Mouse (Mus musculus) embryonic facial prominence, embryonic 10.5 days (tissue): ENCODE measurements around the gene Ift81. TPM values are rescaled to one million over a fixed set of nuclear protein-coding genes. Genes with fewer than 3 reads are reported as not detected.
A peak's percentile ranks its signal among the peaks of the same experiment; 100 is the strongest.

Experiments
- DNase-seq: peaks from one replicate; pipeline ENCODE4 v3.0.0-alpha.2; 2017; ENCODE audit warnings: low spot score
- H3K27ac ChIP-seq: fragments of 300-500 bp; sonication (generic); replicated peaks from 2 replicates; pipeline ENCODE4 v1.5.1; 2016; ENCODE audit warnings: mild to moderate bottlenecking
- H3K27me3 ChIP-seq: fragments of 300-500 bp; sonication (generic); replicated peaks from 2 replicates; pipeline ENCODE4 v1.6.1; 2016; ENCODE audit warnings: low read depth, mild to moderate bottlenecking; ENCODE audit not compliant: poor library complexity, severe bottlenecking
- H3K36me3 ChIP-seq: fragments of 300-500 bp; sonication (generic); replicated peaks from 2 replicates; pipeline ENCODE4 v1.6.1; 2016; ENCODE audit warnings: mild to moderate bottlenecking, moderate library complexity
- H3K4me1 ChIP-seq: fragments of 300-500 bp; sonication (generic); 2 replicates; pipeline ENCODE4 v1.6.1; 2016
- H3K4me3 ChIP-seq: fragments of 300-500 bp; sonication (generic); 2 replicates; pipeline ENCODE4 v1.5.1; 2016; ENCODE audit warnings: mild to moderate bottlenecking, moderate library complexity
- H3K9me3 ChIP-seq: fragments of 300-500 bp; sonication (generic); 2 replicates; pipeline ENCODE4 v1.6.1; 2016; ENCODE audit warnings: mild to moderate bottlenecking
- WGBS: fragments of 180-500 bp; shearing (Covaris S2); methylation state at CpG from one replicate; pipeline ENCODE4 v1.1.7; 2016; 5-methylcytosine and 5-hydroxymethylcytosine counted together
- polyA plus RNA-seq: library from polyadenylated mRNA; unstranded; fragments of >200 nt; fragmentation: Nextera tagmentation; extraction: Ambion mirVana; gene quantifications from 2 replicates; pipeline ENCODE4 v1.2.1, GENCODE M21; 2016

Ift81 gene
- polyA plus RNA-seq, 1 experiment from 2014 or later = 50.2 TPM

GRCm38 (mm10) chr5:122622526-122622925 lies 8.2 kb upstream of the Ift81 start:
- peaks cover 40% of the 10 kb centered on the region for H3K4me1 ChIP-seq
- no peaks in the 10 kb centered on the region for H3K36me3 ChIP-seq
- WGBS = 89% methylated on average over 5 of the region's 5 CpGs
- H3K27ac ChIP-seq = peak overlapping the region; percentile 94
- no peaks in the 10 kb centered on the region for H3K27me3 ChIP-seq
- no peak for DNase-seq
- H3K9me3 ChIP-seq = no peaks in the 10 kb centered on the region
- H3K4me3 ChIP-seq = no peak overlapping the region

DNA sequence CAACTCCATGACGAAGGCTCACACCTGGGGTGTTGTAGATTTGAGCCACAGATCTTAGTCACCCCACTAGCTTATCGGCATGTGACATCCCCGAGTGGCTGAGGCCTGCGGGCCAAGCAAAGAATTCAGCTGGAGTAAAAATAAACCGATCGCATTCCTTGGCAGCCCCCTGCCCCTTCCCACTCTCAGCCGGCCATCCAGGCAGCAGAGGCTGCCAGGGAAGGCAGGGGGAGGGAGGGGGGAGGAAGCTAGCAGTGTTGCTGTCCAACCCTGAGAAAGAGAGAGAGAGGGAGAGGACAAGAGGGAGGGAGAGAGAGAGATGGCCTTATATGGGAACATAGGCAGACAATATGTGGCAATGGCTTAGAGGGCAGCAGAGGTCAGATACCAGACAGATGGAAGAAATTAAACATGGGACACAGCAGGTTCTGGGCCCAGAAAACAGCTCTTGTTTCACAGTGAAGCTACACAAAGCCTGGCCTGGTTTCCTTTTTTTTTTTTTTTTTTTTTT lies 7.1 kb upstream of the Ift81 start:
- no peaks in the 10 kb centered on the region for H3K9me3 ChIP-seq
- 16% methylated on average over 7 of the region's 7 CpGs for WGBS
- H3K27me3 ChIP-seq = no peaks in the 10 kb centered on the region
- H3K36me3 ChIP-seq = no peaks in the 10 kb centered on the region
- peak; percentile 89 for DNase-seq
- peaks cover 40% of the 10 kb centered on the region for H3K4me1 ChIP-seq
- peak overlapping the region; percentile 8; the same call in 1 of the 2 replicates for H3K4me3 ChIP-seq
- peak overlapping the region; percentile 94 for H3K27ac ChIP-seq

DNA sequence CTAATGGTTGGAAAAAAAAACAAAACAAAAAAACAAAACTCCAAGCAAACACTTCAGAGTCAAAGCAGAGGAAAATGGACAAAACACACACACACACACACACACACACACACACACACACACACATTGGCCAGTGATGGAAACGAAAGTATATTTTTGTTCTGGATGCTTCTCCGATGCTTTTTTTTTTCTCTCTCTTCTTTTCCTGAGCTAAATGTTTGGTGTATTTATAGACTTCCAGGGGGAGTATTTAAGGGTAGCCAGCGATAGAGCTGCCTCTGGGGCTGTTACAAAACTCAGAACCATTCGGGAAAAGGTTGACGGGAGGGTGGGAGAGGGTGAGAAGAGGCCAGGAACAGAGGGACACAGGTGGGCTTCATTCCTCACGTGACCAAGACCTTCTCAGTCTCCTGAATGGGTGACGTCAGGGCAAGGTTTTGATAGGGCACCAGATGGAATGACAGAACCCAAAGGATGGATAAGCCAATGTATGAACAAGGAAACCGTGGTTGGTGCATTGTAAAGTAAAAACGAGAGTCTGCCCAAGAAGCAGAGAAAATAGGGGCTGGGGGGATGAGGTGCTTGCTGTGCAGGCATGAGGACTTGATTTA lies 5.5 kb upstream of the Ift81 start:
- 0 out of 2 replicates have a peak overlapping the region, but pooled peaks have one; percentile 2 for H3K27ac ChIP-seq
- no peaks in the 10 kb centered on the region for H3K36me3 ChIP-seq
- H3K4me3 ChIP-seq = no peak overlapping the region
- WGBS = 88% methylated on average over 9 of the region's 9 CpGs
- peaks cover 43% of the 10 kb centered on the region for H3K4me1 ChIP-seq
- no peaks in the 10 kb centered on the region for H3K27me3 ChIP-seq
- DNase-seq = no peak
- H3K9me3 ChIP-seq = no peaks in the 10 kb centered on the region

- Histone ChIP-seq H3K36me3 (no peaks in the 10 kb centered on the region), H3K27me3 (no peaks in the 10 kb centered on the region), H3K9me3 (no peaks in the 10 kb centered on the region), H3K4me3 (no peak overlapping the region), H3K4me1 (peaks cover 47% of the 10 kb centered on the region), H3K27ac (no peak overlapping the region)
- no peak for DNase-seq
- WGBS = 74% methylated on average over 5 of the region's 5 CpGs
Measured at GRCm38 (mm10) chr5:122617718-122618117, 3.4 kb upstream of the Ift81 start.

GRCm38 (mm10) chr5:122611651-122612050 lies 2.7 kb downstream of the Ift81 start:
- no peaks in the 10 kb centered on the region for H3K9me3 ChIP-seq
- no peaks in the 10 kb centered on the region for H3K27me3 ChIP-seq
- H3K4me1 ChIP-seq = peaks cover 30% of the 10 kb centered on the region
- peak; percentile 38 for DNase-seq
- peaks cover 36% of the 10 kb centered on the region for H3K36me3 ChIP-seq
- H3K27ac ChIP-seq = peak overlapping the region; percentile 75
- H3K4me3 ChIP-seq = peak overlapping the region; percentile 0; the same call in 1 of the 2 replicates
- 41% methylated on average over 5 of the region's 5 CpGs for WGBS

DNA sequence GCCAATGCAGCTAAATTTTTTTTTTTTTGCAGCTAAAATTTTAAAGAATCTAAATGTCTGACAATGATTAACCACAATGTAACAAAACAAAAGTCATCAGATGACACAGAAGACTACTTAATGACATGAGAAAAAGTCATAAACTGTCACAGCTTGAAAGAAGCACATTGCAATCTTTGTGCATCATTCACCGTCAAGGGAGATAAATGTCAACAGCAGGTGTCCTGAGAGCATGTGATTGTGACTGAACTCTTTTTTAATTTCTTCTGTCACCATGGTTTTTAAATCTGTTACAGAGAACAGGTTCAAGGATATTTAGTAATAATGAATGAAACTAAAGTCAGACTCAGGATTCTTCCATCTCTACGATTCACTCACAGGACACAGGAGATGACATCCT lies 9.4 kb downstream of the Ift81 start:
- H3K4me3 ChIP-seq = no peak overlapping the region
- no peak for DNase-seq
- H3K4me1 ChIP-seq = no peaks in the 10 kb centered on the region
- no peaks in the 10 kb centered on the region for H3K27me3 ChIP-seq
- no peak overlapping the region for H3K27ac ChIP-seq
- peaks cover 91% of the 10 kb centered on the region for H3K36me3 ChIP-seq
- WGBS = 84% methylated on average over 2 of the region's 2 CpGs
- no peaks in the 10 kb centered on the region for H3K9me3 ChIP-seq

DNA sequence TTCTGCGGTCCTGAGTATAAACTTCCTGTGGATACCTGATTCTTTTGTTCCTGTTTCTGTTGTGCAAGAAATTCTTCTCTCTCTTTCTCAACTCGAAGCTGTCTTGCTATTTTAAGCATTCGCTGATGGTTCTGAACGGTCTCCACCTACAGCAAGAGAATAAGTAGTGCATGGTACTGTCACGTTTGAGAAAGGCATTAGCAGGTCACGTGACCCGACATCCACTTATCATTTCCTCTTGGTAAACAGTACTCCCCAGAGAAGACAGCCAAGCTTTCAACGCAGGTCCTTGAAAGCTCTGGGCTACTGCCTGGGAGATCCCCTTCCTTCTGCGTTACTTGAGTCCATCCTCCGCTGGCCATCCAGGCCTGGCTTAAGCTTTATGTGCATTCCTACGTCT lies 12.1 kb downstream of the Ift81 start:
- no peak overlapping the region for H3K4me3 ChIP-seq
- H3K9me3 ChIP-seq = peaks cover 4% of the 10 kb centered on the region; the same call in 1 of the 2 replicates
- no peaks in the 10 kb centered on the region for H3K4me1 ChIP-seq
- H3K36me3 ChIP-seq = peaks cover 94% of the 10 kb centered on the region
- H3K27me3 ChIP-seq = no peaks in the 10 kb centered on the region
- no peak for DNase-seq
- WGBS = 86% methylated on average over 11 of the region's 11 CpGs
- no peak overlapping the region for H3K27ac ChIP-seq

DNA sequence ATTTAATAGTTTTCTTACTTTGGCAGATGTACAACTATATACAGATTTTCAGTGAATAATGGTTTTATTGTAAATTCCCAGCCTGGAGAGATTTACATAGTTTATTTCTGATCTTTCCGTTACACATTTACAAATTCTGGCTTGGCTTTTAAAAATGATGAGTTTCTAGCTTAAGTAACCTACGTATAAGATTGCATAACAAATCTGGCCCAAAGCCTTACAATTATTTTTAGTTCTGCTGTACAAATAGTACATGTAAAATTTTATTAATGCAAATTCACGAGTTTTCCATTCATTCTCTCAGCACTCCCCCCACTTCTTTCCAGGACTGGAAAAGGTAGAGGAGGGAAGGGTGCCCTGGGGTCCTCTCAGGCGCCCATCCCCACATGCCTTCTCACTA lies 18.8 kb downstream of the Ift81 start:
- DNase-seq = no peak
- Histone ChIP-seq H3K4me3 (no peak overlapping the region), H3K27me3 (no peaks in the 10 kb centered on the region), H3K9me3 (peaks cover 4% of the 10 kb centered on the region; the same call in 1 of the 2 replicates), H3K27ac (no peak overlapping the region), H3K36me3 (peaks cover 88% of the 10 kb centered on the region), H3K4me1 (no peaks in the 10 kb centered on the region)
- 94% methylated on average over 4 of the region's 4 CpGs for WGBS

- DNase-seq = no peak
- Histone ChIP-seq H3K9me3 (no peaks in the 10 kb centered on the region), H3K4me1 (no peaks in the 10 kb centered on the region), H3K27ac (no peak overlapping the region), H3K27me3 (no peaks in the 10 kb centered on the region), H3K36me3 (peaks cover 69% of the 10 kb centered on the region), H3K4me3 (no peak overlapping the region)
- WGBS = 83% methylated on average over 4 of the region's 4 CpGs
Measured at GRCm38 (mm10) chr5:122589891-122590290, 24.4 kb downstream of the Ift81 start.

DNA sequence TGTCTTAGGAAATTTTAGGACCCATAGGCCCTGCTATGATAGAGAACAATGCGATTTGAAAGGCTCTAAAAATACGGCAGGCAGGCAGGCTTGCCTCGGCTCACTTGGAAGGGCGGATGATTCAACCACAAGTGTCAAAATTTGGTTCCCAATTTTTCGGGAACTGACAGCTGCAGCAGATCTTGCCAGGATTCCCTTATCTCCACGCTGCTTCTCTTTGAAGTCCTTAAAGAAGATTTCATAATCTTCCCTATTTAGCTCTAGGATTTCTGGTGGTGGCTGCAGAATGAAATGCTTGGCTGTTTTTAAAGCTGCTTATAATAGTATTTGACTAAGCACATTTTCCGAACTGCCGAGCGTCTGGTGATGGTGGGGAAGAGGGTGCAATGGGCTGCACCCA lies 28.8 kb downstream of the Ift81 start:
- H3K4me1 ChIP-seq = no peaks in the 10 kb centered on the region
- H3K9me3 ChIP-seq = 0 out of 2 replicates have a peak, but pooled peaks cover 6% of the 10 kb centered on the region
- no peaks in the 10 kb centered on the region for H3K27me3 ChIP-seq
- H3K27ac ChIP-seq = no peak overlapping the region
- peaks cover 52% of the 10 kb centered on the region for H3K36me3 ChIP-seq
- no peak for DNase-seq
- WGBS = 92% methylated on average over 9 of the region's 9 CpGs
- H3K4me3 ChIP-seq = no peak overlapping the region

DNA sequence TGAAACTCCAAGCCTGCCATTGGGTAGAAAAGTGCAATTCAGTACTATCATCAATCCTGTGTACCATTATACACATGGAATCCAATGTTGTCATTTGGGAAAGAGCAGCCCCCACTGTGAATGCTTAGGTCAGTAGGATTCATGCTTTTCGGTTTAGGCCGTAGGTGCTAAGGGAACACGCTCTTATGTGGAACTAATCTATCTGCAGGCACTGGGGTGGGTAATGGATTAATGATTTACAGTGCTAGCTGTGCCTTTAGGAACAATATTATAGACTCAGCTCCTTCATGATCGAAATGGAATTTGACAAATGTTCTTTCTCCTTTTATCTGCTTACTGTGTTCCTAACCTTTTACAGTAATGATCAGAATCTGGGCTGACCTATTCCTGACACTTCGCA lies 30.2 kb downstream of the Ift81 start:
- Histone ChIP-seq H3K27ac (no peak overlapping the region), H3K9me3 (0 out of 2 replicates have a peak, but pooled peaks cover 6% of the 10 kb centered on the region), H3K27me3 (no peaks in the 10 kb centered on the region), H3K4me1 (no peaks in the 10 kb centered on the region), H3K36me3 (peaks cover 52% of the 10 kb centered on the region), H3K4me3 (no peak overlapping the region)
- 95% methylated on average over 5 of the region's 5 CpGs for WGBS
- DNase-seq = no peak

DNA sequence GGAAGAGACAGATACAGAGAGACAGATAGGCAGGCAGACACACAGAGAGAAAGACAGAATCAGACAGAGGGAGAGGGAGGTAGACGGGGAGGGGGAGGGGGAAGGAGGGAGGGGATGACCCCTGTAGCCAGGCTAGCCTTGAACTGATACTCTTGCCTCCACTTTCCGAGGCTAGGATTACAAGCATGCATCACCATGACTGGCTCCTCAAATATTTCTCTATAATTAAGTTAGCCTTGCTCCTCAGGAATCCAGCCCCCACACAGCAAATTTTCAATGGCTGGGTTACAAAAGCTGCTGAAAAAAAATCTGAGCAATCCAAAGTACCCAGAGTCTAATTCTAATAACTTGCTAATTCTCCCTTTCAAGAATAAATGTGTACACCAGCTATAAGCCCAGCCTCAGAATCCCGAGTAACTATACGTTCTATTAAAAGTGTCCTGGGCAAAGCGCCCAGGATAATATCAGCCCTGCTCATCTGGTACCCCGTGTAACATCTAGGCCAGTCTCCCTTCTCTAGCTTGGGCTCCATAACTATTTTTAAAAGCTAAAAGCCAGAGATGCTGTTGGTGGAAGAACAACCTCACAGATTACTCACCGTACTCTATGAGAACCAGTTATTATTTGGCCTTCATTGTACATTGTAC lies 37.5 kb downstream of the Ift81 start:
- no peak overlapping the region for H3K4me3 ChIP-seq
- H3K27me3 ChIP-seq = no peaks in the 10 kb centered on the region
- H3K36me3 ChIP-seq = peaks cover 68% of the 10 kb centered on the region
- 0 out of 2 replicates have a peak overlapping the region, but pooled peaks have one; percentile 40 for H3K27ac ChIP-seq
- DNase-seq = peak; percentile 26
- 74% methylated on average over 7 of the region's 7 CpGs for WGBS
- H3K4me1 ChIP-seq = peaks cover 9% of the 10 kb centered on the region; the same call in 1 of the 2 replicates
- 0 out of 2 replicates have a peak, but pooled peaks cover 6% of the 10 kb centered on the region for H3K9me3 ChIP-seq

DNA sequence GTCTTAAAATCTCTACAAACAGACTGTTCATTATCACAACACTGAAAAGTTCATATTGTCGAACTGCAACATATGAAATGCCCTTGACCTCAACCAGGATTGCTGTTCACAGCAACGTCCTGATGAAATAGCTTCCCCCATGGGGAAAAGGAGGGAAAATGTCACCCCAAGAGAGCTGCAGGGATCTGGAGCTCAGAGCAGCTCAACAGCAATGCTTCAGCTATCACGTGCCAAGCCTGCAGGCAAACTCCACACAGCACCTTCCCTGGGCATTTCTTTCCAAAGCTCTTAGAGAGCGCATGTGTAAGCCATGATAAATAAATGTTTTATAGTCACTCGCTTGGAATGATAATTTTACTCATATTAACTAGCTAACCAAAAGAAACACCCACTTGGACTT lies 42.3 kb downstream of the Ift81 start:
- peaks cover 54% of the 10 kb centered on the region for H3K36me3 ChIP-seq
- DNase-seq = no peak
- H3K4me1 ChIP-seq = peaks cover 7% of the 10 kb centered on the region; the same call in 1 of the 2 replicates
- H3K27ac ChIP-seq = no peak overlapping the region
- 84% methylated on average over 5 of the region's 5 CpGs for WGBS
- H3K9me3 ChIP-seq = no peaks in the 10 kb centered on the region
- H3K4me3 ChIP-seq = no peak overlapping the region
- no peaks in the 10 kb centered on the region for H3K27me3 ChIP-seq
